Mouse (Mus musculus): ENCODE data around the gene Cfap54. TPM values are rescaled to one million over a fixed set of nuclear protein-coding genes. Genes with fewer than 3 reads are reported as not detected.
A peak's percentile ranks its signal among the peaks of the same experiment; 100 is the strongest.

The Cfap54 gene
- total RNA-seq, 2 experiments from 2014 or later, result 14.9 to 21.5 TPM

- DNase-seq (ENCODE audit: low spot score in 2 of 2), result no peak
- intact Hi-C loops (cut with DNase I), result no loop called here
Measured at GRCm38 (mm10) chr10:93103676-93104075, 22.3 kb upstream of the Cfap54 start.

GRCm38 (mm10) chr10:93102321-93102720 lies 20.9 kb upstream of the Cfap54 start:
- intact Hi-C loops (cut with DNase I), result no loop called here

GRCm38 (mm10) chr10:93098211-93098805 lies 16.9 kb upstream of the Cfap54 start:
- DNase-seq (ENCODE audit: low spot score in 2 of 2), result no peak
- intact Hi-C loops (cut with DNase I), result no loop called here

More at GRCm38 (mm10) chr10:93102321-93102720, 20.9 kb upstream of the Cfap54 start:
- DNase-seq (ENCODE audit: low spot score in 2 of 2), result no peak

GRCm38 (mm10) chr10:93097439-93097838 lies 16.0 kb upstream of the Cfap54 start:
- DNase-seq (ENCODE audit: low spot score in 2 of 2), result no peak
- intact Hi-C loops (cut with DNase I), result no loop called here

GRCm38 (mm10) chr10:93095827-93096226 lies 14.4 kb upstream of the Cfap54 start:
- intact Hi-C loops (cut with DNase I), result no loop called here
- DNase-seq (ENCODE audit: low spot score in 2 of 2), result no peak

- DNase-seq (ENCODE audit: low spot score in 2 of 2), result no peak
- intact Hi-C loops (cut with DNase I), result no loop called here
Measured at GRCm38 (mm10) chr10:93094957-93095580, 13.7 kb upstream of the Cfap54 start.

- intact Hi-C loops (cut with DNase I), result no loop called here
Measured at GRCm38 (mm10) chr10:93091928-93092327, 10.5 kb upstream of the Cfap54 start.

GRCm38 (mm10) chr10:93090241-93090640 lies 8.8 kb upstream of the Cfap54 start:
- DNase-seq (ENCODE audit: low spot score in 2 of 2), result no peak
- intact Hi-C loops (cut with DNase I), result no loop called here

More at GRCm38 (mm10) chr10:93091928-93092327, 10.5 kb upstream of the Cfap54 start:
- no peak for DNase-seq (ENCODE audit: low spot score in 2 of 2)

GRCm38 (mm10) chr10:93088396-93089048 lies 7.1 kb upstream of the Cfap54 start:
- intact Hi-C loops (cut with DNase I), result loop anchor here (10.0 kb wide), 1 partner anchor 76 kb away; the partner anchor contains the start of gene Cdk17
- no peak for DNase-seq (ENCODE audit: low spot score in 2 of 2)

GRCm38 (mm10) chr10:93087504-93087903 lies 6.1 kb upstream of the Cfap54 start:
- intact Hi-C loops (cut with DNase I), result loop anchor here (10.0 kb wide), 1 partner anchor 77 kb away; the partner anchor contains the start of gene Cdk17

GRCm38 (mm10) chr10:93083963-93084340 lies 2.5 kb upstream of the Cfap54 start:
- intact Hi-C loops (cut with DNase I), result loop anchor here (10.0 kb wide), 1 partner anchor 81 kb away; the partner anchor contains the start of gene Cdk17
- DNase-seq (ENCODE audit: low spot score in 2 of 2), result no peak

More at GRCm38 (mm10) chr10:93087504-93087903, 6.1 kb upstream of the Cfap54 start:
- no peak for DNase-seq (ENCODE audit: low spot score in 2 of 2)

- intact Hi-C loops (cut with DNase I), result loop anchor here (10.0 kb wide), 1 partner anchor 81 kb away; the partner anchor contains the start of gene Cdk17
- DNase-seq (ENCODE audit: low spot score in 2 of 2), result peak in 1 of 2 experiments; percentile 54
Measured at GRCm38 (mm10) chr10:93083198-93083962, 2.0 kb upstream of the Cfap54 start.

- intact Hi-C loops (cut with DNase I), result loop anchor here (10.0 kb wide), 2 partner anchors 45 to 195 kb away; no protein-coding TSS in a partner anchor
- no peak for DNase-seq (ENCODE audit: low spot score in 2 of 2)
Measured at GRCm38 (mm10) chr10:93079486-93079885, 1.9 kb downstream of the Cfap54 start.

GRCm38 (mm10) chr10:93077935-93078479 lies 3.4 kb downstream of the Cfap54 start:
- intact Hi-C loops (cut with DNase I), result loop anchor here (10.0 kb wide), 2 partner anchors 47 to 197 kb away; no protein-coding TSS in a partner anchor
- no peak for DNase-seq (ENCODE audit: low spot score in 2 of 2)

GRCm38 (mm10) chr10:93076376-93076775 lies 5.0 kb downstream of the Cfap54 start:
- no peak for DNase-seq (ENCODE audit: low spot score in 2 of 2)
- intact Hi-C loops (cut with DNase I), result loop anchor here (10.0 kb wide), 2 partner anchors 48 to 198 kb away; no protein-coding TSS in a partner anchor

GRCm38 (mm10) chr10:93075856-93076255 lies 5.6 kb downstream of the Cfap54 start:
- intact Hi-C loops (cut with DNase I), result loop anchor here (10.0 kb wide), 2 partner anchors 49 to 199 kb away; no protein-coding TSS in a partner anchor
- DNase-seq (ENCODE audit: low spot score in 2 of 2), result no peak

GRCm38 (mm10) chr10:93072769-93073168 lies 8.6 kb downstream of the Cfap54 start:
- intact Hi-C loops (cut with DNase I), result loop anchor here (10.0 kb wide), 2 partner anchors 52 to 202 kb away; no protein-coding TSS in a partner anchor
- no peak for DNase-seq (ENCODE audit: low spot score in 2 of 2)

GRCm38 (mm10) chr10:93071753-93072152 lies 9.7 kb downstream of the Cfap54 start:
- intact Hi-C loops (cut with DNase I), result loop anchor here (10.0 kb wide), 2 partner anchors 53 to 203 kb away; no protein-coding TSS in a partner anchor
- peak; percentile 49 to 76 for DNase-seq (ENCODE audit: low spot score in 2 of 2)
